Mouse (Mus musculus) liver, postnatal 0 days (tissue): ENCODE measurements around the gene Gna13. TPM values are rescaled to one million over a fixed set of nuclear protein-coding genes. Genes with fewer than 3 reads are reported as not detected.
A peak's percentile ranks its signal among the peaks of the same experiment; 100 is the strongest.

Source experiments
- ATAC-seq: fragments of 200-750 bp; cut with Nextera tagmentation; 2 replicates; pipeline ENCODE4 v1.8.0; 2017; ENCODE audit warnings: mild to moderate bottlenecking, moderate library complexity
- DNase-seq: peaks from one replicate; pipeline ENCODE4 v3.0.0-alpha.2; 2016
- H3K27ac ChIP-seq: fragments of 300-500 bp; sonication (generic); 2 replicates; pipeline ENCODE4 v1.5.1; 2014; ENCODE audit warnings: antibody characterized with exemption, moderate library complexity, mild to moderate bottlenecking, low read depth
- H3K27me3 ChIP-seq: fragments of 300-500 bp; sonication (generic); 2 replicates; pipeline ENCODE4 v1.6.1; 2014; ENCODE audit warnings: low read length, control low read depth, mixed read lengths; ENCODE audit not compliant: insufficient read depth
- H3K36me3 ChIP-seq: fragments of 300-500 bp; sonication (generic); replicated peaks from 2 replicates; pipeline ENCODE4 v1.6.1; 2014; ENCODE audit warnings: mild to moderate bottlenecking, control low read depth, low read length, moderate library complexity, mixed read lengths; ENCODE audit not compliant: insufficient read depth
- H3K4me1 ChIP-seq: fragments of 300-500 bp; sonication (generic); 2 replicates; pipeline ENCODE4 v1.6.1; 2014; ENCODE audit warnings: antibody characterized with exemption, mild to moderate bottlenecking, control low read depth; ENCODE audit not compliant: insufficient read depth
- H3K4me2 ChIP-seq: fragments of 300-500 bp; sonication (generic); 2 replicates; pipeline ENCODE4 v1.6.1; 2014; ENCODE audit warnings: low read depth, mild to moderate bottlenecking, low read length, moderate library complexity, mixed read lengths
- H3K4me3 ChIP-seq: fragments of 300-500 bp; sonication (generic); 2 replicates; pipeline ENCODE4 v1.5.1; 2014; ENCODE audit warnings: low read depth, low read length
- H3K9ac ChIP-seq: fragments of 300-500 bp; sonication (generic); replicated peaks from 2 replicates; pipeline ENCODE4 v1.6.1; 2014; ENCODE audit warnings: mild to moderate bottlenecking, moderate library complexity
- H3K9me3 ChIP-seq: fragments of 300-500 bp; sonication (generic); 2 replicates; pipeline ENCODE4 v1.6.1; 2016; ENCODE audit warnings: mild to moderate bottlenecking, control low read depth, low read length, mixed read lengths
- CTCF ChIP-seq: sonication (generic); IDR thresholded peaks from 2 replicates; pipeline ENCODE4 v1.5.1; 2016; ENCODE audit warnings: antibody characterized with exemption, low read depth
- EP300 ChIP-seq: IDR thresholded peaks from 2 replicates; pipeline ENCODE4 v1.6.1; 2016; ENCODE audit warnings: antibody characterized with exemption, low read depth, mild to moderate bottlenecking
- WGBS: fragments of 180-500 bp; shearing (Covaris S2); extraction: QIAGEN DNeasy Blood & Tissue Kit; methylation state at CpG from one replicate; pipeline ENCODE4 v1.1.7; 2014; ENCODE audit not compliant: insufficient replicate concordance; 5-methylcytosine and 5-hydroxymethylcytosine counted together
- polyA plus RNA-seq: library from polyadenylated mRNA; unstranded; fragments of >200 nt; fragmentation: Nextera tagmentation; extraction: Ambion mirVana; gene quantifications from 2 replicates; pipeline ENCODE4 v1.2.1, GENCODE M21; 2015

Gna13 gene
- polyA plus RNA-seq, 1 experiment from 2014 or later, result 28.4 TPM

GRCm38 (mm10) chr11:109327381-109327780, 35.2 kb upstream of the Gna13 start:
- Histone ChIP-seq H3K27me3 (no peaks in the 10 kb centered on the region), H3K4me3 (no peak overlapping the region), H3K36me3 (no peaks in the 10 kb centered on the region), H3K9ac (no peak overlapping the region), H3K9me3 (no peaks in the 10 kb centered on the region), H3K4me2 (no peak overlapping the region), H3K4me1 (0 out of 2 replicates have a peak, but pooled peaks cover 4% of the 10 kb centered on the region), H3K27ac (no peak overlapping the region)
- DNase-seq (no peak), ATAC-seq (no peak)
- 54% methylated on average over 3 of the region's 3 CpGs for WGBS
- TF ChIP-seq CTCF (no peak), EP300 (no peak)

- 77% methylated on average over 10 of the region's 10 CpGs for WGBS
- H3K36me3 ChIP-seq, result no peaks in the 10 kb centered on the region
- H3K9me3 ChIP-seq, result no peaks in the 10 kb centered on the region
- H3K4me3 ChIP-seq, result no peak overlapping the region
- H3K4me1 ChIP-seq, result 0 out of 2 replicates have a peak, but pooled peaks cover 4% of the 10 kb centered on the region
- DNase-seq (no peak), ATAC-seq (no peak)
- H3K27me3 ChIP-seq, result no peaks in the 10 kb centered on the region
- no peak overlapping the region for H3K27ac ChIP-seq
- no peak for TF ChIP-seq EP300
- no peak overlapping the region for H3K4me2 ChIP-seq
- no peak overlapping the region for H3K9ac ChIP-seq
These were observed 34.7 kb upstream of the Gna13 start for GRCm38 (mm10) chr11:109327952-109328351.

- 0 out of 2 replicates have a peak, but pooled peaks cover 4% of the 10 kb centered on the region for H3K4me1 ChIP-seq
- TF ChIP-seq EP300 (no peak), CTCF (no peak)
- no peak overlapping the region for H3K4me3 ChIP-seq
- no peak for DNase-seq
- no peaks in the 10 kb centered on the region for H3K36me3 ChIP-seq
- no peak overlapping the region for H3K4me2 ChIP-seq
- no peak overlapping the region for H3K9ac ChIP-seq
- no peak overlapping the region for H3K27ac ChIP-seq
- no peaks in the 10 kb centered on the region for H3K9me3 ChIP-seq
- ATAC-seq, result no peak
- H3K27me3 ChIP-seq, result no peaks in the 10 kb centered on the region
- 65% methylated on average over 4 of the region's 4 CpGs for WGBS
These were observed 33.3 kb upstream of the Gna13 start for GRCm38 (mm10) chr11:109329331-109329730.

GRCm38 (mm10) chr11:109330706-109331393, 31.8 kb upstream of the Gna13 start:
- Histone ChIP-seq H3K36me3 (no peaks in the 10 kb centered on the region), H3K27me3 (no peaks in the 10 kb centered on the region), H3K9me3 (no peaks in the 10 kb centered on the region), H3K4me2 (peak overlapping the region; percentile 77), H3K4me3 (no peak overlapping the region), H3K27ac (no peak overlapping the region), H3K9ac (no peak overlapping the region), H3K4me1 (0 out of 2 replicates have a peak, but pooled peaks cover 4% of the 10 kb centered on the region)
- no peak for TF ChIP-seq EP300
- TF ChIP-seq CTCF, result no peak
- peak; percentile 22 for ATAC-seq
- DNase-seq, result no peak
- WGBS, result 24% methylated on average over 17 of the region's 17 CpGs

GRCm38 (mm10) chr11:109331424-109331824, 31.2 kb upstream of the Gna13 start:
- TF ChIP-seq CTCF (peak; percentile 97), EP300 (peak; percentile 21; the same call in 1 of the 2 replicates)
- Histone ChIP-seq H3K27ac (0 out of 2 replicates have a peak overlapping the region, but pooled peaks have one; percentile 11), H3K4me1 (0 out of 2 replicates have a peak, but pooled peaks cover 4% of the 10 kb centered on the region), H3K4me3 (peak overlapping the region; percentile 40), H3K4me2 (peak overlapping the region; percentile 77), H3K36me3 (no peaks in the 10 kb centered on the region), H3K9ac (peak overlapping the region; percentile 44; the same call in 1 of the 2 replicates), H3K27me3 (no peaks in the 10 kb centered on the region), H3K9me3 (no peaks in the 10 kb centered on the region)
- ATAC-seq (peak; percentile 93), DNase-seq (peak; percentile 95)
- 5% methylated on average over 6 of the region's 6 CpGs for WGBS

- Histone ChIP-seq H3K9ac (no peak overlapping the region), H3K36me3 (no peaks in the 10 kb centered on the region), H3K4me1 (0 out of 2 replicates have a peak, but pooled peaks cover 4% of the 10 kb centered on the region), H3K4me3 (no peak overlapping the region), H3K9me3 (no peaks in the 10 kb centered on the region), H3K27ac (peak overlapping the region; percentile 44; the same call in 1 of the 2 replicates), H3K4me2 (no peak overlapping the region), H3K27me3 (no peaks in the 10 kb centered on the region)
- TF ChIP-seq CTCF (no peak), EP300 (0 out of 2 replicates have a peak, but pooled peaks have one; percentile 17)
- ATAC-seq (peak; percentile 56), DNase-seq (peak; percentile 40)
- WGBS, result 46% methylated on average over 6 of the region's 6 CpGs
These were observed 29.9 kb upstream of the Gna13 start for GRCm38 (mm10) chr11:109332722-109333121.
